Mouse (Mus musculus): ENCODE measurements around the gene Kcnc4. TPM values are rescaled to one million over a fixed set of nuclear protein-coding genes. Genes with fewer than 3 reads are reported as not detected.

Gene Kcnc4
- 0.09 and 0.18 TPM in 2 replicates for polyA plus RNA-seq (2016; fragmentation: Nextera tagmentation; extraction: Ambion mirVana)

DNA sequence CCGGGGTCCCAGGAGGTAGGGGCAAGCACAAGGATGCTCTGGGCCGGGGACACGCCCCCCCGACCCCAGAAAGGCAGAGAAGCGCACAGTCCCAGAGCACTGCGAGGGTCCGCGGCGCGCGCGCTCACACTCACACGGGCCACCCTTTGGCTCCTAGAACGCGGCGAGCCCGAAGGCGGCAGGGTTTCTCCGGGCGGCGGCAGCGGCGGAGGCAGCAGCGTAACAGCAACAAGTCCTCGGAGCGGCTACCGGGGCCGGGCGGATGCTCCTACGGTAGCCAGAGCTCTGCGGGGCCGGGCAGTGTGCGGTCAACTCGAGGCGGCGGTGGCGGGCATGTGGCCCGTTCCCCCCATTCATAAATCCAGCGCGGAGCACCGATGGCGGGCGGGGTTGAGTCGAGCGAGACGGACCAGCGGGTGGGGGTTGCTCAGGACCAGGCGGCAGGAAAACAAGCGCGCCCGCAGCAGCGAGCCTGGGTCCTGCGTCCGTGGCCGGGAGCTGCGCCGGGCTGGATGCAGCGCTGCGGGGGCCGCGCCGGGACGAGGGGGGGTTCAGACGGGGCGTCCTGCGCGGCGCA, at the start of gene Kcnc4:
Gene Kcnc4 (minus strand): TSS at position 357 of the 577 bp plus-strand sequence.
- no peak for DNase-seq (ENCODE audit: low spot score)
- peak within 1 kb of the TSS; percentile 69 for H3K4me3 ChIP-seq
- peak within 1 kb of the TSS; percentile 44; the same call in 1 of the 2 replicates for H3K27ac ChIP-seq
- WGBS = 0% methylated on average over 67 of the region's 68 CpGs
- H3K4me1 ChIP-seq = peaks cover 32% of the 10 kb centered on the region
- no peaks in the 10 kb centered on the region for H3K9me3 ChIP-seq
- peaks cover 97% of the 10 kb centered on the region for H3K27me3 ChIP-seq (ENCODE audit: insufficient read depth, poor library complexity, severe bottlenecking)
- H3K36me3 ChIP-seq = no peaks in the 10 kb centered on the region

DNA sequence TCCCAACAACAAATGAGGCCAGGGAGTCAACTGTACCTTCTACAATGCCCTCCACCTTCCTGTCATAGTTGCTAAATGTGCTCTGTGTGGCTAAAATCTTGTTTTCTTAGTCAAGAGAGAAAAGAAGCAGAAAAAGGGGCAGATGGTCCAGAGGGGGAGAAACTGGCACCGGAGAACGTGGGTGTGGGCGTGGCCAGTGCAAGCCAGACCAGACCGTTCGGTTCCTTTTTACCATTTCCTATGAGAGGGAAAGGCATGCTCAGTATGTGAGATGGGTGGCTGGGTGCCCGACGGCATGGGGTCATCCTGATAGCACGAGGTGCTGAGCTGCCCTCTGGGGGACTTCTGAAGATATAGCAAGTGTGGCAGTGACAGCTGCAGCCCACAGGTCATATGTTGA, 49.3 kb upstream of the Kcnc4 start:
- no peaks in the 10 kb centered on the region for H3K36me3 ChIP-seq
- H3K4me1 ChIP-seq = peaks cover 20% of the 10 kb centered on the region
- WGBS = 55% methylated on average over 8 of the region's 8 CpGs
- no peaks in the 10 kb centered on the region for H3K9me3 ChIP-seq
- H3K27ac ChIP-seq = no peak overlapping the region
- H3K4me3 ChIP-seq = no peak overlapping the region
- peaks cover 21% of the 10 kb centered on the region for H3K27me3 ChIP-seq (ENCODE audit: insufficient read depth, poor library complexity, severe bottlenecking)
- DNase-seq (ENCODE audit: low spot score) = no peak

DNA sequence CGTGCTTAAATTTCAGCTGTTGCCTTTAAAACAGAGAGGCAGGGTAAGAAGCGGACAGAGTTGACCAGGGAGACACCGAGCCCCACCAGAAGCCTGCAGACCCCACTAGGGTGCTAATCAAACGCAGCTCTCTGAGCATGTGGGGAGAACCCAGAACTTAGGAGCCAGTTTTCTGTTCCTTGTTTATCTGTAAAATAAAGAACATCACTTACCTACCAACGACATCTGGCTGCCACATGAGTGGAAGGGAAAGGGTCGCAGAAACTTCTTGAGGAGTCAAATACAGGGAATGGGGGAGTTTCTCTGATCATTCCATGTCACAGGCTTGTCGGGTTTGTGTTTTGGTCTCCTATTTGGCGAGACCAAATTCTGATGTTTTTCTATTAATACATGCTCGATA, 48.6 kb upstream of the Kcnc4 start:
- peaks cover 20% of the 10 kb centered on the region for H3K4me1 ChIP-seq
- no peak overlapping the region for H3K4me3 ChIP-seq
- DNase-seq (ENCODE audit: low spot score) = no peak
- H3K36me3 ChIP-seq = no peaks in the 10 kb centered on the region
- no peak overlapping the region for H3K27ac ChIP-seq
- H3K9me3 ChIP-seq = no peaks in the 10 kb centered on the region
- WGBS = 80% methylated on average over 9 of the region's 9 CpGs
- peaks cover 14% of the 10 kb centered on the region for H3K27me3 ChIP-seq (ENCODE audit: insufficient read depth, poor library complexity, severe bottlenecking)

DNA sequence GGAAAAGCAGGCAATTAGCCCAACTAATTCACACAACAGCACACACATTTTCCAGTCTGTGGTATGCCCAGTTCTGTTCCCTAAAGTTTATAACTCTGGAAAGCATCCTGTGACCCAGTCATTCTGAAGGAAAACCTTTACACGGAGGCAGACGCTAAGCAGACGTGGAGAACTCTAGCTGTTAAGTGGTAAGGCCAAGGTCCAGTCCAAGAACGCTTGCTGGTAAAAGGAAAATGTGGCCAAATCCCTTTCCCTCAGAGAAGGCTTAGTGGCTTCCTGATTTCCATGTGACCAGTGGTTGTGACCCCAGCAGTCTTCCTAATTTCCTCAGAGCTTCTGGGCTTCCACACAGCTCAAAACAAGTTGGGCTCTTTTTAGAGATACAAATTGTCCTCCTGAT, 47.2 kb upstream of the Kcnc4 start:
- no peak for DNase-seq (ENCODE audit: low spot score)
- no peak overlapping the region for H3K4me3 ChIP-seq
- peaks cover 20% of the 10 kb centered on the region for H3K4me1 ChIP-seq
- H3K27me3 ChIP-seq (ENCODE audit: insufficient read depth, poor library complexity, severe bottlenecking) = 0 out of 2 replicates have a peak, but pooled peaks cover 5% of the 10 kb centered on the region
- 0 out of 2 replicates have a peak overlapping the region, but pooled peaks have one; percentile 64 for H3K27ac ChIP-seq
- no peaks in the 10 kb centered on the region for H3K9me3 ChIP-seq
- 68% methylated on average over 4 of the region's 4 CpGs for WGBS
- H3K36me3 ChIP-seq = no peaks in the 10 kb centered on the region

GRCm38 (mm10) chr3:107505464-107506367, 46.4 kb upstream of the Kcnc4 start:
- Histone ChIP-seq H3K9me3 (peaks cover 6% of the 10 kb centered on the region; the same call in 1 of the 2 replicates), H3K4me1 (peaks cover 20% of the 10 kb centered on the region), H3K27me3 (ENCODE audit: insufficient read depth, poor library complexity, severe bottlenecking) (0 out of 2 replicates have a peak, but pooled peaks cover 3% of the 10 kb centered on the region), H3K36me3 (no peaks in the 10 kb centered on the region), H3K27ac (peak overlapping the region; percentile 64), H3K4me3 (no peak overlapping the region)
- WGBS = 37% methylated on average over 4 of the region's 4 CpGs
- DNase-seq (ENCODE audit: low spot score) = no peak

GRCm38 (mm10) chr3:107504542-107504941, 45.2 kb upstream of the Kcnc4 start:
- H3K27me3 ChIP-seq (ENCODE audit: insufficient read depth, poor library complexity, severe bottlenecking) = 0 out of 2 replicates have a peak, but pooled peaks cover 3% of the 10 kb centered on the region
- DNase-seq (ENCODE audit: low spot score) = no peak
- peaks cover 18% of the 10 kb centered on the region for H3K9me3 ChIP-seq
- WGBS = 59% methylated on average over 1 of the region's 1 CpGs
- H3K4me1 ChIP-seq = peaks cover 20% of the 10 kb centered on the region
- H3K27ac ChIP-seq = no peak overlapping the region
- H3K36me3 ChIP-seq = peaks cover 11% of the 10 kb centered on the region
- H3K4me3 ChIP-seq = no peak overlapping the region

DNA sequence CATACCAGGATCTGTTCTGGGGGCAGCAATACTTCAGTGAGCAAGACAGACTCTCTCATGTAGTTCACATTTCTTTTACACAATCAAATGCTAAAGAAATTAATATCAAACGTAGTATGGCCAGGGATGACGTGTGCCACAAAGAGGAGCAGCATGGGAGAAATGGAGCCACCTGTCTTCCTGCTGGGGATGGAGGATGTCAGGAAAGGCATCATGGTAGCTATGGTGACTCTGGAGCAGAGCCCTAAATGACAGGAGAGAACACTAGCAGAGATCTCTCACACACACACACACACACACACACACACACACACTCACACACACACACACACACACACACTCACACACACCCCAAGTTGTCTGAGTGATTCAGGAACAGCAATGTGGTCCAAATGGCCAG, 44.4 kb upstream of the Kcnc4 start:
- WGBS = 68% methylated on average over 2 of the region's 2 CpGs
- H3K4me3 ChIP-seq = no peak overlapping the region
- peaks cover 20% of the 10 kb centered on the region for H3K36me3 ChIP-seq
- H3K4me1 ChIP-seq = peaks cover 20% of the 10 kb centered on the region
- H3K27ac ChIP-seq = no peak overlapping the region
- 0 out of 2 replicates have a peak, but pooled peaks cover 3% of the 10 kb centered on the region for H3K27me3 ChIP-seq (ENCODE audit: insufficient read depth, poor library complexity, severe bottlenecking)
- DNase-seq (ENCODE audit: low spot score) = no peak
- peaks cover 25% of the 10 kb centered on the region for H3K9me3 ChIP-seq

GRCm38 (mm10) chr3:107501702-107502151, 42.4 kb upstream of the Kcnc4 start:
- 54% methylated on average over 7 of the region's 7 CpGs for WGBS
- Histone ChIP-seq H3K4me3 (no peak overlapping the region), H3K27ac (no peak overlapping the region), H3K27me3 (ENCODE audit: insufficient read depth, poor library complexity, severe bottlenecking) (0 out of 2 replicates have a peak, but pooled peaks cover 4% of the 10 kb centered on the region), H3K4me1 (peaks cover 17% of the 10 kb centered on the region), H3K36me3 (peaks cover 21% of the 10 kb centered on the region), H3K9me3 (peaks cover 26% of the 10 kb centered on the region)
- DNase-seq (ENCODE audit: low spot score) = no peak

GRCm38 (mm10) chr3:107500301-107500700, 40.9 kb upstream of the Kcnc4 start:
- DNase-seq (ENCODE audit: low spot score) = no peak
- Histone ChIP-seq H3K4me3 (no peak overlapping the region), H3K27me3 (ENCODE audit: insufficient read depth, poor library complexity, severe bottlenecking) (0 out of 2 replicates have a peak, but pooled peaks cover 7% of the 10 kb centered on the region), H3K36me3 (peaks cover 21% of the 10 kb centered on the region), H3K4me1 (peaks cover 3% of the 10 kb centered on the region), H3K27ac (no peak overlapping the region), H3K9me3 (peaks cover 26% of the 10 kb centered on the region)
- WGBS = 93% methylated on average over 11 of the region's 11 CpGs

- no peak overlapping the region for H3K4me3 ChIP-seq
- 71% methylated on average over 13 of the region's 13 CpGs for WGBS
These were observed 36.9 kb upstream of the Kcnc4 start for GRCm38 (mm10) chr3:107496086-107496850.

DNA sequence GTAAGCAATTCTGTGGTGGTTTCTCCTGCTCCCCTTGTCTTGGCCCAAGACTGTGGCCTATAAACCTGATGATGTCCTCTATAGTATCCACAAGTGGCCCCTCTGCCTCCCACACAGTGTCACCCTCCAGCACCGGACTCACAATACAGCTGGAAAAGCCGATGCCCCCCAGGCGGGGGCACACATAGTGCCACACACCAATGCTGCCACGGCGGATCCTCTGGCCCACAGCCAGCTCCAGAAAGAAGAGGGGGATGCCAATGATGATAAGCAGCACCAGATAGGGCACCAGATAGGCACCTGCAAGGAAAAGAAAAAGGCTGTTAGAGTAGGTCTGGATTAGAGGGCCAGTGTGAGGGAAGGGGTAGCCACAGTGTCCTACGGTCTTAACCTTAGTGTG, 36.2 kb upstream of the Kcnc4 start:
- peaks cover 20% of the 10 kb centered on the region for H3K36me3 ChIP-seq
- WGBS = 88% methylated on average over 6 of the region's 6 CpGs
- peaks cover 18% of the 10 kb centered on the region for H3K9me3 ChIP-seq
- H3K27me3 ChIP-seq (ENCODE audit: insufficient read depth, poor library complexity, severe bottlenecking) = 0 out of 2 replicates have a peak, but pooled peaks cover 11% of the 10 kb centered on the region
- H3K4me1 ChIP-seq = peaks cover 6% of the 10 kb centered on the region
- H3K27ac ChIP-seq = no peak overlapping the region
- no peak overlapping the region for H3K4me3 ChIP-seq
- no peak for DNase-seq (ENCODE audit: low spot score)

More at GRCm38 (mm10) chr3:107496086-107496850, 36.9 kb upstream of the Kcnc4 start:
- peaks cover 25% of the 10 kb centered on the region for H3K9me3 ChIP-seq
- peaks cover 6% of the 10 kb centered on the region for H3K4me1 ChIP-seq
- H3K36me3 ChIP-seq = peaks cover 21% of the 10 kb centered on the region
- DNase-seq (ENCODE audit: low spot score) = no peak
- 0 out of 2 replicates have a peak, but pooled peaks cover 11% of the 10 kb centered on the region for H3K27me3 ChIP-seq (ENCODE audit: insufficient read depth, poor library complexity, severe bottlenecking)
- H3K27ac ChIP-seq = no peak overlapping the region

GRCm38 (mm10) chr3:107491459-107491858, 32.1 kb upstream of the Kcnc4 start:
- Histone ChIP-seq H3K27me3 (ENCODE audit: insufficient read depth, poor library complexity, severe bottlenecking) (0 out of 2 replicates have a peak, but pooled peaks cover 8% of the 10 kb centered on the region), H3K4me1 (peaks cover 30% of the 10 kb centered on the region), H3K9me3 (no peaks in the 10 kb centered on the region), H3K36me3 (0 out of 2 replicates have a peak, but pooled peaks cover 2% of the 10 kb centered on the region), H3K4me3 (no peak overlapping the region), H3K27ac (no peak overlapping the region)
- DNase-seq (ENCODE audit: low spot score) = no peak
- 59% methylated on average over 6 of the region's 6 CpGs for WGBS

Data from heart, embryonic 10.5 days (tissue).